Mouse (Mus musculus) liver, postnatal 0 days (tissue): ENCODE measurements at regions not wholly inside any gene's neighbourhood (a gene's known extent, or its start where the extent isn't known, plus 50 kb on each side); places are given as distances from the start of the nearest gene placed in this dataset.

ENCODE experiments used
- ATAC-seq: fragments of 200-750 bp; cut with Nextera tagmentation; 2 replicates; pipeline ENCODE4 v1.8.0; 2017; ENCODE audit warnings: mild to moderate bottlenecking, moderate library complexity
- DNase-seq: peaks from one replicate; pipeline ENCODE4 v3.0.0-alpha.2; 2016
- H3K27ac ChIP-seq: fragments of 300-500 bp; sonication (generic); 2 replicates; pipeline ENCODE4 v1.5.1; 2014; ENCODE audit warnings: antibody characterized with exemption, moderate library complexity, mild to moderate bottlenecking, low read depth
- H3K27me3 ChIP-seq: fragments of 300-500 bp; sonication (generic); 2 replicates; pipeline ENCODE4 v1.6.1; 2014; ENCODE audit warnings: low read length, control low read depth, mixed read lengths; ENCODE audit not compliant: insufficient read depth
- H3K36me3 ChIP-seq: fragments of 300-500 bp; sonication (generic); replicated peaks from 2 replicates; pipeline ENCODE4 v1.6.1; 2014; ENCODE audit warnings: mild to moderate bottlenecking, control low read depth, low read length, moderate library complexity, mixed read lengths; ENCODE audit not compliant: insufficient read depth
- H3K4me1 ChIP-seq: fragments of 300-500 bp; sonication (generic); 2 replicates; pipeline ENCODE4 v1.6.1; 2014; ENCODE audit warnings: antibody characterized with exemption, mild to moderate bottlenecking, control low read depth; ENCODE audit not compliant: insufficient read depth
- H3K4me2 ChIP-seq: fragments of 300-500 bp; sonication (generic); 2 replicates; pipeline ENCODE4 v1.6.1; 2014; ENCODE audit warnings: low read depth, mild to moderate bottlenecking, low read length, moderate library complexity, mixed read lengths
- H3K4me3 ChIP-seq: fragments of 300-500 bp; sonication (generic); 2 replicates; pipeline ENCODE4 v1.5.1; 2014; ENCODE audit warnings: low read depth, low read length
- H3K9ac ChIP-seq: fragments of 300-500 bp; sonication (generic); replicated peaks from 2 replicates; pipeline ENCODE4 v1.6.1; 2014; ENCODE audit warnings: mild to moderate bottlenecking, moderate library complexity
- H3K9me3 ChIP-seq: fragments of 300-500 bp; sonication (generic); 2 replicates; pipeline ENCODE4 v1.6.1; 2016; ENCODE audit warnings: mild to moderate bottlenecking, control low read depth, low read length, mixed read lengths
- CTCF ChIP-seq: sonication (generic); IDR thresholded peaks from 2 replicates; pipeline ENCODE4 v1.5.1; 2016; ENCODE audit warnings: antibody characterized with exemption, low read depth
- EP300 ChIP-seq: IDR thresholded peaks from 2 replicates; pipeline ENCODE4 v1.6.1; 2016; ENCODE audit warnings: antibody characterized with exemption, low read depth, mild to moderate bottlenecking
- WGBS: fragments of 180-500 bp; shearing (Covaris S2); extraction: QIAGEN DNeasy Blood & Tissue Kit; methylation state at CpG from one replicate; pipeline ENCODE4 v1.1.7; 2014; ENCODE audit not compliant: insufficient replicate concordance; 5-methylcytosine and 5-hydroxymethylcytosine counted together

DNA sequence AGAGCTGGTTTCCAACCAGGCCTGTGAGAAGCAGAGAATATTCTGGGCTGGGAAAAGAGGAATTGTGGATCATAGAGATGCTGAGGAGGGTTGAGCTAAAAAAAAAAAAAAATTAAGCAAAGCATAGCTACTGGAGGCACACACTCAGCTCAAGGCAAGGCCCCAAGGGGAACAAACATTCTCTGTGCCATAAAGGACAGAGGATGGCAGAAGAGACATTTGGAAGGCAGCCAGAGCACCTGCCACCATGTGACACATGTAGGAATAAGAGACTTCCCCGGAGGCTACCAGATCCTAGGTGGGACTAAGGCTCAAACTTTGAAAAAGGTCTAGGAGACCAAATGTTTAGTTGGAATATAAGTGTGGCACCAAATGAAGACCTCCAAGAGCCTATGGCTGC, 96.4 kb upstream of the Gm26657 start:
- Histone ChIP-seq H3K4me3 (no peak overlapping the region), H3K36me3 (no peaks in the 10 kb centered on the region), H3K4me2 (no peak overlapping the region), H3K27ac (no peak overlapping the region), H3K27me3 (no peaks in the 10 kb centered on the region), H3K4me1 (peaks cover 2% of the 10 kb centered on the region; the same call in 1 of the 2 replicates), H3K9me3 (no peaks in the 10 kb centered on the region), H3K9ac (no peak overlapping the region)
- no peak for TF ChIP-seq CTCF
- no peak for TF ChIP-seq EP300
- no peak for DNase-seq
- whole genome bisulfite sequencing = 71% methylated on average over 1 of the region's 1 CpGs
- ATAC-seq = no peak

DNA sequence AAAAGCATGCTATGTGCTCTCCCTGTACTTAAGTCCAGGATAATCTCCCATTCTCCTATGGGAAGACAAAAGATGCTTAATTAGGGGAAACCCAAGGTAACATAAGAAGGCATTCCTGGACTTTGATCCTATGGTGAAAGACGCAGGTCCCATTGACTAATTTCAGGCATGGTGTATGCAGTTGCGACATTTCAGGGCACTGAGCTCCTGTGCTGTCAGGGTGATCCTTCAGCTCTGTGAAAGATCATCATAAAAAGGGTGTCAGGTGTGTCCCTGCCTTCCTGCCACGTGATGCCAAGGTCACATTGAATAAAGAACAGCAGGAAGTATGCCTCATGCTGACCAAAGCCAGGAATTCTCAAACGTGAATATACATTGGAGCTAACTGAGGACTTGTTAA, 100.2 kb upstream of the Gm26657 start:
- TF ChIP-seq CTCF (no peak), EP300 (no peak)
- no peak overlapping the region for H3K4me3 ChIP-seq
- H3K36me3 ChIP-seq = no peaks in the 10 kb centered on the region
- H3K4me1 ChIP-seq = peaks cover 2% of the 10 kb centered on the region; the same call in 1 of the 2 replicates
- DNase-seq (no peak), ATAC-seq (peak; percentile 61; the same call in 1 of the 2 replicates)
- no peaks in the 10 kb centered on the region for H3K9me3 ChIP-seq
- H3K4me2 ChIP-seq = no peak overlapping the region
- WGBS = 49% methylated on average over 4 of the region's 4 CpGs
- no peak overlapping the region for H3K9ac ChIP-seq
- no peak overlapping the region for H3K27ac ChIP-seq
- H3K27me3 ChIP-seq = no peaks in the 10 kb centered on the region

- H3K9me3 ChIP-seq = no peaks in the 10 kb centered on the region
- ATAC-seq (no peak), DNase-seq (no peak)
- peaks cover 2% of the 10 kb centered on the region; the same call in 1 of the 2 replicates for H3K4me1 ChIP-seq
- TF ChIP-seq EP300 = no peak
- no peak for TF ChIP-seq CTCF
- H3K4me2 ChIP-seq = no peak overlapping the region
- no peak overlapping the region for H3K9ac ChIP-seq
- H3K27me3 ChIP-seq = no peaks in the 10 kb centered on the region
- no peak overlapping the region for H3K4me3 ChIP-seq
- no peak overlapping the region for H3K27ac ChIP-seq
- 56% methylated on average over 14 of the region's 14 CpGs for WGBS
- no peaks in the 10 kb centered on the region for H3K36me3 ChIP-seq
Measured at GRCm38 (mm10) chr4:56638704-56639478, 101.0 kb upstream of the Gm26657 start.

GRCm38 (mm10) chr4:56636265-56636664, 103.6 kb upstream of the Gm26657 start:
- no peaks in the 10 kb centered on the region for H3K27me3 ChIP-seq
- H3K27ac ChIP-seq = no peak overlapping the region
- peaks cover 2% of the 10 kb centered on the region; the same call in 1 of the 2 replicates for H3K4me1 ChIP-seq
- no peaks in the 10 kb centered on the region for H3K9me3 ChIP-seq
- TF ChIP-seq CTCF = no peak
- no peaks in the 10 kb centered on the region for H3K36me3 ChIP-seq
- 65% methylated on average over 1 of the region's 1 CpGs for WGBS
- DNase-seq (no peak), ATAC-seq (no peak)
- no peak overlapping the region for H3K4me3 ChIP-seq
- H3K9ac ChIP-seq = no peak overlapping the region
- H3K4me2 ChIP-seq = no peak overlapping the region

GRCm38 (mm10) chr4:56633528-56633927, 106.3 kb upstream of the Gm26657 start:
- no peak overlapping the region for H3K9ac ChIP-seq
- no peaks in the 10 kb centered on the region for H3K27me3 ChIP-seq
- TF ChIP-seq EP300 (no peak), CTCF (no peak)
- WGBS = 61% methylated on average over 4 of the region's 4 CpGs
- no peak for DNase-seq
- no peak overlapping the region for H3K27ac ChIP-seq
- no peak overlapping the region for H3K4me2 ChIP-seq
- H3K9me3 ChIP-seq = no peaks in the 10 kb centered on the region
- H3K36me3 ChIP-seq = no peaks in the 10 kb centered on the region
- no peak for ATAC-seq
- H3K4me1 ChIP-seq = no peaks in the 10 kb centered on the region
- H3K4me3 ChIP-seq = no peak overlapping the region

DNA sequence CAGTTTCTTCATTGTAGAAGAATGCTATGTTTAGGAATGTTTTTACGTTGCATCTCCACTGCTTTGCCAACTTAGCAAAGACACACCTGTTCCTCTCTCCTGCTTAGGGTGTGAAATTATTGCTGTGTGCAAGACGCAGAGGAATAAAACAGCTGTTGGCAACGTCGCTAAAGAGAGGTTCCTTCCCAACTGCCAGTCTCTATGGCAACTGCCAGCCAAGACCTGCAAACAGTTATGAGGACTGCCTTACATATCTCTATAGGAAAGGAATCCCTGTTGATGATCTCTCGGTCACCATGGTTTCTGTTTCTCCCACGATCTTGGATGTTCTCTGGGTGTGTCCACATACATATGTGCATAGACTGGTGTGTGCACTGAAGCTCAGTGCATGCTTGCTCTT, 109.6 kb upstream of the Gm26657 start:
- no peak for ATAC-seq
- Histone ChIP-seq H3K9me3 (no peaks in the 10 kb centered on the region), H3K4me2 (no peak overlapping the region), H3K36me3 (no peaks in the 10 kb centered on the region), H3K4me3 (no peak overlapping the region), H3K27ac (no peak overlapping the region), H3K4me1 (no peaks in the 10 kb centered on the region), H3K9ac (no peak overlapping the region), H3K27me3 (no peaks in the 10 kb centered on the region)
- WGBS = 80% methylated on average over 6 of the region's 6 CpGs
- TF ChIP-seq EP300 = no peak
- TF ChIP-seq CTCF = no peak
- no peak for DNase-seq

GRCm38 (mm10) chr4:56627206-56627605, 112.7 kb upstream of the Gm26657 start:
- Histone ChIP-seq H3K4me1 (no peaks in the 10 kb centered on the region), H3K4me3 (no peak overlapping the region), H3K27ac (no peak overlapping the region), H3K9me3 (no peaks in the 10 kb centered on the region), H3K36me3 (no peaks in the 10 kb centered on the region), H3K9ac (no peak overlapping the region), H3K27me3 (no peaks in the 10 kb centered on the region), H3K4me2 (no peak overlapping the region)
- 76% methylated on average over 7 of the region's 7 CpGs for WGBS
- ATAC-seq (no peak), DNase-seq (no peak)
- TF ChIP-seq CTCF (no peak), EP300 (no peak)
